Mouse (Mus musculus) adipocyte (in vitro differentiated cells): Measurements from ENCODE around the gene Hapln3.

ENCODE experiments used
- DNase-seq: peaks from one replicate; pipeline ENCODE4 v3.0.0-alpha.2; 2016; ENCODE audit warnings: low spot score

Gene Hapln3

DNA sequence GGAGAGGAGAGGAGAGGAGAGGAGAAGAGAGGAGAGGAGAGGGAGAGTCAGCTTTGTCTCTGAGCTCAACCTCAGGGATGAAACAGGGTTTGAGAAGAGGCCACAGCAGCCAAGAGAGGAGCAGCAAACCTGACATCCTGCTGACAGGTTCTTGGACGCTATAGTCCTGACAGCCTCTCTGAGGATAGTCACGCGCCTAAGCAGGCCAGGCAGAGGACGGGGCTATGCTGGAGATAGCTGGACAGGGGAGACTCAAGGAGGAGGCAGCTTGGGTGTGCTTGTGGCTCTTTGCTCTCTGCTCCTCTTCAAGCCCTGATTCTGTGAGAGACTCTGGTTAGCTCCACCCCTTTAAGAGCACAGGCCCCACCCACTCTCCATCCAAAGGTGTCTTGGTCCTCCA lies 62.6 kb downstream of the Hapln3 start:
- DNase-seq: no peak

DNA sequence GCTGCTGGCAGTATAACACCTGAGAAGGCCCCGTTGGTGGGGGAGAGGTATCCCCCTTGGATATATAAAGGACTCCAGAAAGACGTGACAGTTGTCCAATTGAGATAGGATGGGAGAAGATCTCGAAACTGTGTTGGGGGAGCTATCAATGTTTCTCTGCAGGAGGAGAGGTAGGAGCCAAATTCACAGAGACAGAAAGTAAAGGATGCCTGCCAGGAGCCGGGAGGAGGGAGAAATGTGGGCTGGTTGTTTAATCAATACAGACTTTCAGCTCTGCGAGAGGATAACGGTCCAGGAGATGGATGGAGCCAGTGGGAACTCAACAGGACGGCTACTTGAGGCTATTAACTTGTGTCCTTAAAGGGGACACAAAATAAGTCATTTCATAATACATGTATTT lies 63.4 kb downstream of the Hapln3 start:
- DNase-seq: no peak
